Mouse (Mus musculus): ENCODE data around the gene Spink2.

GRCm38 (mm10) chr5:77174779-77175178 lies 36.5 kb downstream of the Spink2 start:
- TF ChIP-seq POLR2A (IDR thresholded peaks at IDR 0.05; ENCODE audit: insufficient read depth, low read depth, low read length) = no peak
- TF ChIP-seq CTCF (IDR thresholded peaks at IDR 0.05; ENCODE audit: insufficient read depth, low read depth, low read length) = no peak
